Mouse (Mus musculus) thymus, postnatal 4 days (tissue): Measurements from ENCODE around the gene Alox12b.

Source experiments
- DNase-seq: peaks from one replicate; pipeline ENCODE4 v3.0.0; 2021

Gene Alox12b

GRCm38 (mm10) chr11:69123693-69124497 lies 32.9 kb upstream of the Alox12b start:
- peak; percentile 88 for DNase-seq

- DNase-seq, result peak; percentile 73
These were observed 32.3 kb upstream of the Alox12b start for GRCm38 (mm10) chr11:69124498-69124847.

GRCm38 (mm10) chr11:69125041-69125851 lies 31.5 kb upstream of the Alox12b start:
- DNase-seq, result peak; percentile 83

- no peak for DNase-seq
These were observed 31.1 kb upstream of the Alox12b start, which contains the start of gene Aloxe3 for GRCm38 (mm10) chr11:69125852-69125918. Aloxe3 (plus strand) TSS chr11:69125896.

- DNase-seq, result peak; percentile 53
These were observed 30.7 kb upstream of the Alox12b start for GRCm38 (mm10) chr11:69125919-69126705.

DNA sequence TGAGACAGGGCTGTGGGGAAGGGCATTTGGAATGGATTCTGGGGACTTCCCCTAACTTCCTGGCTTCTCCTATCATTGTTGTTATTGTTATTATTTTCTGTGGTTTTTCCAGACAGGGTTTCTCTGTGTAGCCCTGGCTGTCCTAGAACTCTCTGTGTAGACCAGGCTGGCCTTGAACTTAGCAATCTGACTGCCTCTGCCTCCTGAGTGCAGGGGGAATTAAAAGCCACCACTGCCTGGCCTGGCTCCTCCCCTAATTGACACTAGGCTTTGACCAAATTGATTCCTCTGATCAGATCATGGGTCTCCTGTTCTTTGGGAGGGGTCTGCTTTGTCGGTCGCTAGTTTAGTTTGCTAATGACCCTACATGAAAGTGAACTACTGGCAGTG lies 30.1 kb upstream of the Alox12b start:
- DNase-seq, result no peak

DNA sequence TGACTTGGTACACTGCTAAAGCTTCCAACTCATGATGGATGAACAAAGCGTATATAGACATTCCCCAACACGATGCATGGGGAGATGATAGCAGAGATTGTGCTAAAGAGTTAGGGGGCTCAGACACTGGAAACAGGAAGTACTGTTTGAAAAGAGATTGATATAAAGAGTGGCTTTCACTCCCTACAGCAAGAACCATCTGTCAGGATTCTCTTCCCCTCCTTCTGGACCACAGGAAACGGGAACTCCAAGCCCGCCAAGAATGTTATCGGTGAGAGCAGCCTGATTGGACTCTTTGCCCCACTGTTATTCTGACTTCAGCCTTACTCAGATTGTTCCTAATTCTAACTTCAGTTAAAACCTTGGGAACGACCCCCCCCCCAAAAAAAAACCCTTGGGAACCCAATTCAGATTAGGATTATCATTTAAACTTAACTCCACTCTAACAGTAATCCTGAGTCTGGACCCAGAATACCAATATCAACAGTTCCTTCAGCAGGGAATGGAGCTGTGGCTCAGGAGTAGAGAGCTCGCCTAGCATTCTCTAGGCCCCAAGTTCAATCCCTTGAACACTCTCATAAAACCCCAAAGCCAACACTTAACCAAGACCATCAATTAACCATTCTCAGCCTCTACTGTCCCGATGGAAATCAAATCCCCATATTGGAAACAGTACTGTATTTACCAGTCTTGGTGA lies 28.2 kb upstream of the Alox12b start:
- no peak for DNase-seq

- no peak for DNase-seq
These were observed 23.2 kb upstream of the Alox12b start for GRCm38 (mm10) chr11:69133566-69133922.

- DNase-seq, result peak; percentile 72
These were observed 22.7 kb upstream of the Alox12b start for GRCm38 (mm10) chr11:69133923-69134621.

DNA sequence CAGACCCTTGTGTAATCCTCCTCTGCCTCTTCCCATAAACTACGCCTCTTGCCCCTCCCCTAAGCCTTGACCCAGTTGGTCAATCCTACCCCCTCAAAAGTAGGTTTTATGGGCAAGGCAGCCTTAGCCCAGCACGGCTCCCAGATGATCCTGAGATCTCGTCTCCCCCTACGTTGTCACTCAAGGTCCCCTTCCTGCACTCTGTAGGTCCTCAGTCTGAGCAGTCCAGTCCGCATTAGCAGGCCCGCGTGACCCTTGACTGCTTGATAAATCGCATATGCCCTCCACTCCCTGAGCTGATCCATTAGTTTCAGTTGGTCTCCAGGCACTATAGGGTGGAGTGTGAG lies 22.2 kb upstream of the Alox12b start:
- no peak for DNase-seq

- no peak for DNase-seq
These were observed 21.4 kb upstream of the Alox12b start for GRCm38 (mm10) chr11:69135361-69135760.

DNA sequence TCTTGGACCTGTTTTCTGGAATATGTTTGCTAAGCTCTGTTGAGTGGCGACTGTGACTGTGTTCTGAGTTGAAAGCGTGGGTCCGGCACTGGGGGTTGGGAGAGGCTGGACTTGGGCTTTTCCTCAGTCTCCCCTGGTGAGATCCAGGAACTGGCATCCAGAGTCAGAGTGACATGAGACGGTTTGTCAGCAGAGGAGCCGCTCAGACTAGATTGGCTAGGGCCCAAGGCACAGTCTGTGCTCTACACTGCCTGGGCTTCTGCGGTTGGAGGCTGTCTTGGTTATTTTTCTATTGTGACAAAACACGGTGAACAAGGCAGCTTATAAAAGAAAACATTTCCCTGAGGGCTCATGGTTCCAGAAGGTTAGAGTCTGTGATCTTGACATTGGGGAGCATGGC lies 9.2 kb upstream of the Alox12b start:
- DNase-seq, result no peak

DNA sequence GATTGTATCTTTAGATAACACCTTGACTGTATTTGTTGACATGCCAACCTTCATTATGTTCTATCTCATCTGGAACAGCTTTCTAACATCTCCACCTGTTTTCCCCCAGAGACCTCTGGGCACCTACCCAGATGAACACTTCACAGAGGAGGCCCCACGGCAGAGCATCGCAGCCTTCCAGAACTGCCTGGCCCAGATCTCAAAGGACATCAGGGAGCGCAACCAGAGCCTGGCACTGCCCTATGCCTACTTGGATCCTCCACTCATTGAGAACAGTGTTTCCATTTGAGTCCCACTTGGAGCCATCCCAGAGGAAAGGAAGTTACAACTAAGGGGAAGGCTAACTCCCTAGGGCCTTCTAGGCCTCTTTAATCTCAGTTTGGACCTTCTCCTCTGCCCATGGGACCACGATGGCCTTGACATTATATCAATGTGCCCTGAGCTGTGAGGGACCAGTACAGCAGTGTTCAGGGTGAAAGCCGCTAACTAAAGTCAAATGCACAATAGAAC lies 8.3 kb upstream of the Alox12b start:
- DNase-seq, result no peak

DNA sequence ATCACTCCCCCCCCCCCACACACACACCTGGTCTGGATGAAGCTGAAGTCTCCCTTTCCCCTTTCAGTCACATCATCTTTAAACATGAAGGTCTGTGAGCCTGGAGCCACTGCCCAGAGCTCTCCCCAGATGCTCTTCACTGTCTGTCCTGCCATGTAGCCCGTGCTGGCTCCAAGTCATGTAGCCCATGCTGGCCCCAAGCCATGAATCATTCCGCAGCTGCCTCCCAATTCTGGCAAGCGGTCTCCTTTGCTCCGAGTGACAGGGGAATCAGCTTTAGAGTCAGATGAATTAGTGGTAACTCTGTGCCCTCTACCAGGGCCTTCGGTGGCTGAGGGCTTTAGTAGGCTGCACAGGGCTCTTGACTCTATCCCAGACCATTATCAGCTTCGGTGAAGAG lies 7.1 kb upstream of the Alox12b start:
- no peak for DNase-seq

GRCm38 (mm10) chr11:69150444-69150843 lies 6.3 kb upstream of the Alox12b start:
- DNase-seq, result peak; percentile 90

DNA sequence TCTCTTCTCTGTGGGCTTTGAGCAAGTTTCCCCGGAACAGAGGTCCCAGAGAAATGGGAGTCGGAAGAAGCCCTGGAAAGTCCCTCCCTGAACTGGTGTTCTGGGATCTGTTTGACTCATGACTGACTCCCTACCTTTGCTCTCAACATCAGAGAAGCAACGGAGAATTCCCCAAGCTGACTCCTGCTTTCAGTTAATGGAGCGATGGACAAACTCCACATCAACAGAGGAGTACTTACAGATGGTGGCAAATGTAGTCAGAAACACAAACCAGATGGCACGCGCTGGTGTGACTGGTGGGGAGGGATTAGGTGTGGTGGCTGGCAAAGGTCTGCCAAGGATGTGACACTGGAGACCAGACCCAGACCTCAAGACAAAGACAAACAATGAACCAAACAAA lies 5.8 kb upstream of the Alox12b start:
- no peak for DNase-seq

DNA sequence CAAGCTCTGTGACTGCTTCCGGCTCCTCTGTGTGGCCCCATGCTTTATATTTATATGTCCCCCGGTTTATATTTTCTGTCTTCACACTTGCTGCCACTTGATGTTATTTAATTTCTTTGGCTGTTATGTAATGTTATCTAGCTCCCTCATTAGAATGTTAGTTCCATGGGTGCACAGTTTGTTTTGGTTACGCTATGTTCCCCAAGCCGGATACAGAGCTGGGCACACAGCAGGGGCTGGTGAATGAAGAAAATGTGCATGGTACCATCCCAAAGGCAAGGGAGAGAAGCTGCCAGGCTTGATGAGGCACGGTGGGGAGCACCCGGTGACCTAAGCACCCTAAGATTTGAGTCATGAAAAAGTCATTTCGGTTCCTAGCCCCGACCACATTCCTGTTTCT lies 3.0 kb upstream of the Alox12b start:
- no peak for DNase-seq

DNA sequence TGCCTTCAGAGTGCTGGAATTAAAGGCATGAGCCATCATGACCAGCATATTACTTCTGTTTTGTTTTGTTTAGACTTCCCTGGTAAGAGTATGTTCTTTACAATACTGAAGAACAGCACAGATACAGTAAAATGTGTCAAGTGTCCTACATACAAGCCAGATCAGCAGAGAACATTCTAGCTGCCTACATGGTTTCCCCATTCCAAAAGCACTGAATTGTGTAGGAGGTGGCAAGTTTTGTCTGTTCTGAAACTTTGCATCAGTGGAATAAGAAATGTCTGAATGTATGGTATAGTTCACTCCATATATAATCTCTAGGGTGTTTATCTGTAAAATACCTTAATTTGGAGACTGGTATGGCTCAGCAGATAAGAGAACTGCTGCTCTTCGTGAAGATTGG lies 1.4 kb upstream of the Alox12b start:
- no peak for DNase-seq

GRCm38 (mm10) chr11:69169313-69169712 lies 12.5 kb downstream of the Alox12b start:
- DNase-seq, result no peak

- DNase-seq, result peak; percentile 66
These were observed 14.8 kb downstream of the Alox12b start for GRCm38 (mm10) chr11:69171626-69172025.

- no peak for DNase-seq
These were observed 15.8 kb downstream of the Alox12b start for GRCm38 (mm10) chr11:69172606-69173005.

GRCm38 (mm10) chr11:69174722-69175121 lies 17.9 kb downstream of the Alox12b start:
- DNase-seq, result no peak

DNA sequence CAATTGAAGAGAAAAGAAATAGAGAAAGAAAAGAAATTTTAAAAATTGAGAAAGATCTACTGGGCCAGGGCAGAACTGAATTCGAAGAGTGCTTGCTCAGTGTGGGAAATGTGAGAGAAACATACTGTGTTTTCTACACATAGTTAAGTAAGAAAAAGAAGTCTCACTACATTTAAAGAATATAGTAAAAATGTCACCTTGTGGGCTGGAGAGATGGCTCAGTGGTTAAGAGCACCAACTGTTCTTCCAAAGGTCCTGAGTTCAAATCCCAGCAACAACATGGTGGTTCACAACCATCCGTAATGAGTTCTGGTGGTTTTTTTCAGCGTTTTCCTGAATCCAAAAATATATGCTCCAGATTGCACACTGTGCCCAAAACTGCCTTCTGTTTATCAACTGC lies 21.7 kb downstream of the Alox12b start:
- no peak for DNase-seq
